Mouse (Mus musculus) spleen, embryonic (tissue): Measurements from ENCODE around the gene Gtf2e1.

Experiments
- CTCF ChIA-PET: fragments of 350-600 bp; sonication (Branson Sonifier 250); formaldehyde crosslinking; loops from one replicate; lab custom pipeline; 2022; lab: Charles Lee

The Gtf2e1 gene

GRCm38 (mm10) chr16:37486826-37487612 is 52.6 kb downstream of the Gtf2e1 start:
- CTCF ChIA-PET, result no interaction called here

GRCm38 (mm10) chr16:37478311-37479291 is 61.0 kb downstream of the Gtf2e1 start:
- CTCF ChIA-PET, result no interaction called here

- CTCF ChIA-PET, result no interaction called here
Measured at GRCm38 (mm10) chr16:37472620-37473312, 66.8 kb downstream of the Gtf2e1 start.

GRCm38 (mm10) chr16:37469595-37469994 is 70.0 kb downstream of the Gtf2e1 start:
- CTCF ChIA-PET, result no interaction called here

GRCm38 (mm10) chr16:37463981-37464380 is 75.6 kb downstream of the Gtf2e1 start:
- CTCF ChIA-PET, result no interaction called here

- CTCF ChIA-PET, result no interaction called here
Measured at GRCm38 (mm10) chr16:37462886-37463285, 76.7 kb downstream of the Gtf2e1 start.

- CTCF ChIA-PET, result no interaction called here
Measured at GRCm38 (mm10) chr16:37461601-37462000, 78.0 kb downstream of the Gtf2e1 start.
